Mouse (Mus musculus) small intestine, adult 2 months (tissue): ENCODE measurements at regions not wholly inside any gene's neighbourhood (a gene's known extent, or its start where the extent isn't known, plus 50 kb on each side); places are given as distances from the start of the nearest gene placed in this dataset.

Experiments used
- CTCF ChIP-seq: fragments of 200-500 bp; IDR thresholded peaks from 2 replicates; pipeline ENCODE4 v1.5.1; 2012; ENCODE audit warnings: low read depth, mild to moderate bottlenecking, control low read depth, inconsistent platforms, low read length, moderate library complexity, mixed read lengths; ENCODE audit not compliant: insufficient replicate concordance, insufficient read length; ENCODE audit errors: extremely low read depth
- POLR2A ChIP-seq: fragments of 200-500 bp; IDR thresholded peaks from 2 replicates; pipeline ENCODE4 v1.6.1; 2012; ENCODE audit warnings: low read depth, mild to moderate bottlenecking, control low read depth, inconsistent platforms, low read length, moderate library complexity

DNA sequence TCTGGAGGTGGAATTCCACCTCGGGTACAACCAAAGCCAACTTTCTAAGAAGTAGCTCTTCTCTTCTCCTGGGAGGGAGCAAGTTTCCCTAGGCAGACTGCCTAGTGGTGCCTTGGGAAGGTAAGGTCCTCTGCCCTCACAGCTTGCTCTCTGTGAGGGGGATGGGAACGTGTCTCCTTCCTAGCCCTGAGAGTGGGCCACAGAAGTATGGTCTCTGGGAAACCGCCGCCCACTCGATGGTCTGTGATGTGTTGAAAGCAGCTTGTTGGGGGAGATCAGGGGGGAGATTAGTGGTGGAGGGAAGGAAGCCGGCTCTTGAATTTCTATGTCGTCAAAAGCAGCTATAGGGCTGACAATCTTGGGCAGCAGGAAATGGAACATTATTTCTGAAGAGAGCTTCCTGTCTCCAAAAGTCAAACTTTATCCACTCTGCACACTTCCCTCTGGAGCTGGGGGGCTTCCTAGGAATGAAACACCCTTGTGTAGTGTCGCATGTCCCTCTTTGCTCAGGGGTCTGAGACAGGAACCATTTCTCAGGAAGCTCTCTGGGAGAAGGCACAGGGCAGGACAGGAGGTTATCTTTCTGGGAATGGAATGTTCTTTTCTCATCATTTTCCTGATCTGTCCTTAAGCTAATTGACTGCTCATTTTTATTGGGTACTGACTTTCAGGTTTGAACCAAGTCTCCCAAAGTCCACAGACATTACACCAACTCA is 113.8 kb upstream of the Nr5a2 start:
- no peak for TF ChIP-seq CTCF
- TF ChIP-seq POLR2A = no peak
